Mouse (Mus musculus) stomach, postnatal 0 days (tissue): ENCODE data around the gene Wwox.

Experiments used
- CTCF ChIP-seq: IDR thresholded peaks from 2 replicates; pipeline ENCODE4 v1.5.1; 2016; ENCODE audit warnings: antibody characterized with exemption, low read depth, mild to moderate bottlenecking, moderate library complexity
- EP300 ChIP-seq: optimal IDR thresholded peaks from 2 replicates; pipeline ENCODE3; 2016; ENCODE audit warnings: antibody characterized with exemption

DNA sequence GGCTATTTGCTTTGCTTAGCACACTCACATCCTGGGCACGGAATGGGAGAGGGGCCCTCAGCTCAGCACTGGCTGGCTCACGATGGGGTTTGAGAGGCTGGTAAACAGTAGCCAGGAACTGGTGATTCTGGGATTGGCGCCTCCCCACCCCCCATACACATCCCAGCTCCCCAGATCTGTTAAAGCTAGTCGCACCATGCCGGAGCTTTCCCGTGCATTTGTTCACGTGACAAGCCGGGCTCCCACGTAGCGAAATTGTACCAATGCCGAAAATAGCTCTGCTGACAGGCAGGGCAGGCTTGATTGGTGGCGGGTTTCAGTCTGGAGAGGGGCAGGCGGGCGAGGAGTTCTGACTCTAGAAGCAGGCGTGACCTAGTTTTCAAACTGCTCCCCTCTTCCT is 16.5 kb downstream of the Wwox start:
- TF ChIP-seq CTCF = no peak
- no peak for TF ChIP-seq EP300
